Mouse (Mus musculus): ENCODE results near the gene Dab1.

The Dab1 gene

DNA sequence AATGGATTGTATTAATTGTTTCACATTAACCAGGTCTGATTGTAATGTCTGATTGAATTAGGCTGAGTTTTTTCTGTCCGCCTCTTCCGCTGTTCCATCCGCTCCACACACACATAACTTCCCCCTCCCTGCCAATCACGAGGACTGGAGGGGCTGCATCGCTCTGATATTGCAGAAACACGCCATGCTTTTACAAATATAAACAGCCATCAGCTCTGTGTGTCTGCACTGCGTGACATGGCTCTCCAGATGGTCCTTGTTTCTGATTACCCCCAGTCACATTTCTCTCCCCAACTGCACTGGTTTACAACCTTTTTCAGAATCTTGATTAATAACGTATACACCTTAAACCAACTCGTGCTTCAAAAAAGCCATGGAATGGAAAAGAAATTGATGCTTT lies 831.5 kb downstream of the Dab1 start:
- no peak for DNase-seq (ENCODE audit: low read depth)

GRCm38 (mm10) chr4:104452587-104452986 lies 833.4 kb downstream of the Dab1 start:
- DNase-seq (ENCODE audit: low read depth), result no peak

- DNase-seq (ENCODE audit: low read depth), result no peak
Observed at GRCm38 (mm10) chr4:104455151-104455550, 836.0 kb downstream of the Dab1 start.

DNA sequence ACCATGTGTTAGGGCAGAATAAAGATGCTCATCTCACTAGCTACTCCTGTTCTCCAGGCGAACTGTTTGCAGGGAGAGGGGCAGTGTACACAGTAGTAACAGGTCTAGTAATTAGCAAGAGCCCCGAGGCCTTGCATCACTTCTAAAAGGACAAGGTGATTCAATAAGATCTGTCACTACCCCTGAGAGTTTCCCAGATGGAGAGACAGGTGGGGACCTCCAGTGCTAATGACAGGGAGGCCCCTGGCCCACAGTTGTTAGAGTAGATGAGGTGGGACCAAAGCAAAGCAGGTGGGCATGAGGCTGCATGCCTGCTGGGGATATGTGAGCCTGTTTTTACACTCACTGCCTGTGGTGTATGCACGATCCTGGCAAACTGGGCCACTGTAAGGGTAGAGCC lies 836.6 kb downstream of the Dab1 start:
- no peak for DNase-seq (ENCODE audit: low read depth)

DNA sequence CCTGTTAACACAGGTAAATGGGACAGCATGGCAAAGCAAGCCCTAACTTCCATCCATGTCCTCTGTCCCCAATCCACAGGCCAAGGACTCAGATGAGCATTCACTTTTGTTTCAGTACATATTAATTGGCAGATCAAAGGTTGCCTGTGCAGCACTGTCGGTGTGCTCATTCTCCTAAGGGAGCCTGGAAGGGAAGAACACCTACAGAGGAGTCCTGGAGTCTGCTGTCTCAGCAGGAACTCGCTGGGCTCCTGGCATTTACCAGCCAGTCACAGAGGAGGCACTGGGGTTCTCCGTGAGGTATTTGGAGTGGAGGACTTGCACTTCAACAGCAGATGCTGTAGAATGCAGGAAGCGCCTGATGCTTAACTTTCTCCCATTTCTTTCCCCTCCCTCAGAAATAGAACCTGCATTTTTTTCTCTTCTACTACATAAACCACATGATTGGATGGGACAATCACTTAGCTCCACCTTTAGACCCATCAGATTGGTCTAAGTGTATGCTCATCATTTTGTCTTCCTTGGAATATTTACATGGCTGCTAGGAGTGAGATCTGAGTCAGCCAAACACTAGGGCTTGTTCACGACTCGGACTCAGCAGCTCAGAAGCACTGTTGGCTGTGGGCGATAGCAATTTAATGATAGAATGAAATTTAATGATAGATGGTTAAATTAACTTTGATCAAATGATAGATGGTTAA lies 837.2 kb downstream of the Dab1 start:
- DNase-seq (ENCODE audit: low read depth), result no peak

- DNase-seq (ENCODE audit: low read depth), result no peak
Observed at GRCm38 (mm10) chr4:104458726-104459125, 839.6 kb downstream of the Dab1 start.

DNA sequence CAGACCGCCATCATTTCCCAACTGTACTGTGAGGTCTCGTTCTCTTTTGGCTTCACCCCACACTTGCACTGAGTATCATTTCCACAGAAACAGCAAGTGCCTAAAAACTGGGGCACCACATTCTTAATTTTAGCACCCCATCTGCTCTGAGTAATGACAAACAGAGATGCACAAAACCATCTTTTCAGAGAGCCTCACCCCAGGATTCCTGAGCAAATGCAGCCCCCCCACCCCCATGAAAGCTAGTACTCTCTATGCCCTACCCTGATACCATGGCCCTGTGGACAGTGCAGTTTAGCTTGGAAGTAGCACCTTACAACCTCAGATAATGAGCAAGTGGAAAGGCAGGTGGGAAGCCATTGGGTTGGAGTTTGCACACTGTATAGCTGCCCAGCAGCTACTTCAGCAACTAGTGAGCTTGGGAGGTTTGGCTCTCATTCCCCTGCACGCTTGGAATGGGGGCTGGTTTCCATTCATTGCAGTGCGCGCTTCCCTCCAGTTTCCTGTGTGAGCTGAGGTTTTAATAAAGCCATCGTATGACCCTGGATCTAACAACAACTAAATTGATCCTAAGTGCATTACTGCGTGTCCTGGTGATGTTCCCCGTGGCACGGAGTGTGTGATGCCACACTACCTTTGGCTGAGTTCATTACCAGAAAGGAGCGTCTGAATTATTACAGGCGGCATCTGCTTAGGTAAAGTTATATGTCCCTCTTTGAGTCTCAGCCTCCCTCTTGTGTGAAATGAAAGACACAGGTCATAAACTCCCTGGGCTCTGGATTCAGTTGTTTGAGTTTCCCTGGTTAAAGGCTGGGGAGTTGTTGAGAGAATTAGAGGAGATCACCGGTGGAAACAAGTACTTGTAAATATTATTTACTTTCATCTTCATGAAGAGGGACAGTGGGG lies 842.2 kb downstream of the Dab1 start:
- no peak for DNase-seq (ENCODE audit: low read depth)

GRCm38 (mm10) chr4:104462932-104463780 lies 844.0 kb downstream of the Dab1 start:
- no peak for DNase-seq (ENCODE audit: low read depth)

- DNase-seq (ENCODE audit: low read depth), result no peak
Observed at GRCm38 (mm10) chr4:104463781-104464170, 844.6 kb downstream of the Dab1 start.

DNA sequence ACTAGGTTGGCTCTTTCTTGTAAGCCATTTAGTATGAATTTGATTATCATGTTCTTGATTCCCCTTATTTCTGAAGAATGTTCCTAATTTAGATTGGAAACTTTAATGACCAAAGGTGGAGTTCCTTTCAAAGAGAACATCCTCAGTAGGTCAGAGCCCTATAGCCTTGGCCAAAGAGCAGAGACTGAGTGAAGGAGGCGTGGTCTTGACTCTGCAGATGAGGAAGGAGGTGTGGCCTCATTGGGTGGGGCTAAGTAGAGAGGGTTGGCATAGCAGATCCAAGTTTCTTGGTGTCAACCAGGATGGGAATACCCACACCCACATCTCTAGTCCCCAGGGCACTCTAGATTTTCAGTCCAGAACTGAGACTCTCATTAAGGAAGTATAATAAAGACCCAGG lies 846.4 kb downstream of the Dab1 start:
- no peak for DNase-seq (ENCODE audit: low read depth)

- no peak for DNase-seq (ENCODE audit: low read depth)
Observed at GRCm38 (mm10) chr4:104468666-104469065, 849.5 kb downstream of the Dab1 start.

GRCm38 (mm10) chr4:104472915-104473314 lies 853.8 kb downstream of the Dab1 start:
- no peak for DNase-seq (ENCODE audit: low read depth)

GRCm38 (mm10) chr4:104476841-104477240 lies 857.7 kb downstream of the Dab1 start:
- no peak for DNase-seq (ENCODE audit: low read depth)

GRCm38 (mm10) chr4:104483948-104484347 lies 864.8 kb downstream of the Dab1 start:
- no peak for DNase-seq (ENCODE audit: low read depth)

DNA sequence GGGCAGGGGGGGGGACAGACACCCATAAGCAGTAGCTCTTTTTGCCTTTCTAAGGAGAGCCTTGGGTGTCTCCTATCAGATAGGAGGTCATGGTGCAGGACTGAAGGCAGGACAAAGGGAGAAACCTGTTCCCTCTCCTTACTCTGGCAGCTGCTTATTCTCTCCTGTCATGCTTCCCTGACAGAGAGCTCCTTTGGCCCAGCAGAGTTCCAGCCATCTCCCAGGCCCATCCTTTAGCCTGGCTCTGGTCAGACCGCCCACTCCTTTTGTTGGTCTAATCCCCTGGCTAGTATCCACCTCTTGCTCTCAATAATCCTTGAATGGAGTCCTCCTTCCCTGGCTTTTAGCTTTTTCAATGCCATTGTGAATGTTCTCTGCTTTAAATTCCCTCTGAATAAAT lies 878.1 kb downstream of the Dab1 start:
- no peak for DNase-seq (ENCODE audit: low read depth)

- no peak for DNase-seq (ENCODE audit: low read depth)
Observed at GRCm38 (mm10) chr4:104500112-104500511, 881.0 kb downstream of the Dab1 start.

DNA sequence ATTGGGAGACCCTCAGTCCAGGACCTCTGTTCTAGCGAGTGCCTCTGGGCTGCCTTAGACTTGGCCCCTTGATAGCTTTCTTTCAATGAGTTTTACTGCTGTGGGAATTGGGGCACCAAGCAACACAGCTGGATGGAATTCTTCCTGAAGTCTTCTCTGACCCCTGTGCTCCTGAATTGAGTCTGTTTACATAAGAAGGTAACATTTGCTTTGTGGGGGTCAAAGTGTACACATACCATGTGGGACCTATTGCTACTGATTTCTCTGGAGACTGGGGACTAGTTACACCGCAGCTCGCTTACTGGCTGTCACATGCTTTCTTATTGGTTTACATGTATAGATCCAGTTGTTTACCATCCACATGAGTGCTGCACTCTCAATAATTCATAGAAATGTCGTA lies 881.5 kb downstream of the Dab1 start:
- no peak for DNase-seq (ENCODE audit: low read depth)

GRCm38 (mm10) chr4:104501245-104501644 lies 882.1 kb downstream of the Dab1 start:
- DNase-seq (ENCODE audit: low read depth), result no peak

GRCm38 (mm10) chr4:104504916-104505315 lies 885.8 kb downstream of the Dab1 start:
- no peak for DNase-seq (ENCODE audit: low read depth)

DNA sequence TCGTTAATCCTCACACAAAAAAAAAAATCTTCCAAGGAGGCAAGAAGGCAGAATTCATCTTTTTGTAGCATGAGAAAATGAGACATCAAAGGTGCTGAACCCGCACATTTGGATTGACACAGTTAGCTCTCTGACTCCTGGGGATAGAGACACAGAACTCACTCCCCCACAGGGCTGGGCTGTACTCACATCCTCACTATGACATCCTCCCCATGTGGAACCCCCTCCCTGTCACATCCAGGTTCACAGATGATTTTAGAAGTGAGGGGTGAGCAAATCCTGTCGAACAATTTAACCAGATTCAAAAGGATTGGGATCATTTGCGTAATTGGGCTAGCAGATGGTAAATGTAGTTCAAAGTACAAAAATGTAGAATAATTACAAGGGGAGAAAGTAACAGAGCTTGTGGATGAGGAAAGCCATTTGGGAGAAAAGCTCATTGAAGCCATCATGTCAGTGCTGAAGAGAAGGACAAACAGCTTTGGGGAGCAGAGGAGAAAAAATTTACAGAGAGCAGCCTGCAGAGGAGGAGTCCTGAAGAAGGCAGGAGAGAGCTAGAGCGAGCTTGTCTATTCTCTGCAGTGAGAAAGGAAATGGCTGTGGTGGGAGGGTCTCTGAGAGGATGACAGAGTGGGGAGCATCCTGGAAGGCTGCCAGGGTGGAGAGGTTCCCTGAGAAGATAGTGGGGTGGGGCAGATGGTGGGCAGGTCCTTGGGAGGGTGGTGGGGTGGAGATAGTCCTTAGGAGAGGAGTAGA lies 890.2 kb downstream of the Dab1 start:
- DNase-seq (ENCODE audit: low read depth), result no peak

- no peak for DNase-seq (ENCODE audit: low read depth)
Observed at GRCm38 (mm10) chr4:104511855-104512254, 892.7 kb downstream of the Dab1 start.

- DNase-seq (ENCODE audit: low read depth), result no peak
Observed at GRCm38 (mm10) chr4:104512513-104512912, 893.4 kb downstream of the Dab1 start.
